Mouse (Mus musculus) right cerebral cortex, postnatal 36 days (tissue): ENCODE data around the gene Mob3b.

Source experiments
- DNase-seq, 2 experiments: peaks; one replicate each; pipeline ENCODE4 v3.0.0; 2022; ENCODE audit warnings: low spot score in 2 of 2, mixed read lengths in 1 of 2

Mob3b gene

DNA sequence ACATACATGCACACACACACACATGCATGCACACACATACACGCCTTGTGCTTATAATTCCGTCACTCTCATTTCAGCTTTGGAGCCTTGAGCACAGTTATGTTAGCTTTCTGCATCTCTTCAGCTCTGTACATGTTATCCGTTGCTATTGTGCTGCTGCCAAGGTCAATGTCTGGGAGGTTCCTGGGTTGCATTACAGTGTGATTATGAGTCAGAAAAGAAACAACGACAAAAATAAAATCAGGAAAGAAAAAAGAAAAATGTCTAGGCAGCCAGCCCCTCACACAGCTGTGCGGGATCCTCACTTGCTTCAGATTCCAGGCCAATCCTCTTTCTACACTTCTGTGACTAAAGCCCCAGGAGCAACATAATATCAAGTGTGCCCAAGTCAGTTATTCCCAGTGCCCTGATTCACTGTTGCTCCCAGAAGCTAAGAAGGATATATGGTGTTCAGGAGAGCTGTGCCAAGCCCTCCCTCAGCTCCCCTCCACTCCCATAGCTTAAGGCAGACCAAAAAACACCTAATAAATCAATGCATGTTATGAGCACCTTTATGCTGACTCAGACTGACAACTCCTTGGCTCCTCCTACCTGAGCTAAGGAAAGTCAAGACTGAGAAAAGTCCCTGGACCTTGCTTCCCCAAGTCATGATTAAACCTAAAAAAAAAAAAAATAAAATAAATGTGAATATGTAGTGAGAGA, 152.1 kb downstream of the Mob3b start:
- DNase-seq: no peak

DNA sequence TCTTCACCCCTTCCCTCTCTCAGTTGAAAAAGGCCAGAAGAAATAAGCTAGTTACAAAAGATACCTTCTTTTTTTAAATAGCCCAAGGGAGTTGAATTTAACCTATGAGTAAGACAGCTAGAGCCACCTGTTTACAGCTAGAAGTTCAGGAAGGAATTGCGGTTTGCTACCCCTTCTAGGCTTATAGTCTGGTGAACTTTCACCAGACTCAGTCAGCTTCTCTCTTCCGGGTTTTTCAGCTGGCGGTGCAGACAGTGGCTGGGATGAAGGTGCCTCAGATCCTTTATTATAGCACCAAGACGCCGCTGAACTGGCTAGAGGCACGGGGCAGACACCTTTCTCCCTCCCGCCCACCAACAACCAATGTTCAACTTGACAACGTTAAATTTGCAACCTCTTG, 152.8 kb downstream of the Mob3b start:
- DNase-seq: no peak

GRCm38 (mm10) chr4:35003550-35004326, 153.5 kb downstream of the Mob3b start:
- no peak for DNase-seq

- DNase-seq: no peak
Measured at GRCm38 (mm10) chr4:34996616-34997015, 160.7 kb downstream of the Mob3b start.

DNA sequence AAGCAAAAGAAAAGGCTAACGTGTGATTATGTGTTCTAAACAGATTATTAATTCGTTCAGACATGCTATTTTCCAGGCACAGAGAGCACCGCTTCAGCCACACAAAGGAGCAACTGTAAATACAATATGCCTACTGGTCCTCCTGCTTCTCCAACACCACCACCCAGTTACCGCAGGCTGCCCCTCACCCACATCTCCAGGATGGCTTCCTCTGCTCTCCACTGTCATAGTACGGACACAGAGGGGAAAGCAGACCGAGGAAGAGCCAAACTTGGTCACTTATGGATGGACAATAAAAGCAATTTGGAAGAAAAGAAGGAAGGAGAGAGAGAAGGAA, 163.7 kb downstream of the Mob3b start:
- no peak for DNase-seq

DNA sequence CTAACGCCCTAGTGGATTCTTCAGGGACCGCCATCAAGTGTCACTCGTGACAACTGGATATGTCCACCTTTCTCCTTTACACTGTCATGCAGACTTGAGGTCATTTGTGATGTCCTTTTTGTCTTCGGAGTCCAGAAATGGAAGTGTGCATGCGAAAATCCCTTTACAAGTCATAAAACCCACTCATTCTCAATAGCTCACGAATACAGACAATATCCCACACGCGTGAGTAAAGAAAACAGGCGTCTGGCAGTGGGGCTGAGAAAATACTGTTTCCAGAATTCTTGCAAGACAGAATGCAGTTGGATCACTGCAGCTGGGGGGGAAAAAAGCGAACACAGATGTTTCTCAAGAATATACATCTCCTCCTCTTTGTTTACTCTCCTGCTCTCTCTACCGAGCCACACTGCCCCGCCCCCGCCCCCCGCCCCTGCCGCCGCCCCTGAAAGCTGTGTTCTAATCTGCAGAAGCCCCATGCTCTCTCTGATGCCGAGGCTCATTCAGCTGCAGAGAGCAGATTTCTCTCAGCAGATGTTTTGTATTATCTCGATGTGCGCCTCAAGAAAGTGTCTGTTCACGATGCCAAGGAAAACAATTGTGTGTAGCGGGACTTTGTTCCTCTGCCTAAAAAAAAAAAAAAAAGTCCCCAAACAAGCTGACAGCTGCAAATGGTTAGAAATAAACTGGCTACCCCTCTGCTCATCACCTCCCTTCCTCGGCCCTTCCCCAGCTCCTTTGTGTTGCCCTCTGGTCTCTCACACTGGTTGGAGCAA, 164.2 kb downstream of the Mob3b start:
- no peak for DNase-seq

DNA sequence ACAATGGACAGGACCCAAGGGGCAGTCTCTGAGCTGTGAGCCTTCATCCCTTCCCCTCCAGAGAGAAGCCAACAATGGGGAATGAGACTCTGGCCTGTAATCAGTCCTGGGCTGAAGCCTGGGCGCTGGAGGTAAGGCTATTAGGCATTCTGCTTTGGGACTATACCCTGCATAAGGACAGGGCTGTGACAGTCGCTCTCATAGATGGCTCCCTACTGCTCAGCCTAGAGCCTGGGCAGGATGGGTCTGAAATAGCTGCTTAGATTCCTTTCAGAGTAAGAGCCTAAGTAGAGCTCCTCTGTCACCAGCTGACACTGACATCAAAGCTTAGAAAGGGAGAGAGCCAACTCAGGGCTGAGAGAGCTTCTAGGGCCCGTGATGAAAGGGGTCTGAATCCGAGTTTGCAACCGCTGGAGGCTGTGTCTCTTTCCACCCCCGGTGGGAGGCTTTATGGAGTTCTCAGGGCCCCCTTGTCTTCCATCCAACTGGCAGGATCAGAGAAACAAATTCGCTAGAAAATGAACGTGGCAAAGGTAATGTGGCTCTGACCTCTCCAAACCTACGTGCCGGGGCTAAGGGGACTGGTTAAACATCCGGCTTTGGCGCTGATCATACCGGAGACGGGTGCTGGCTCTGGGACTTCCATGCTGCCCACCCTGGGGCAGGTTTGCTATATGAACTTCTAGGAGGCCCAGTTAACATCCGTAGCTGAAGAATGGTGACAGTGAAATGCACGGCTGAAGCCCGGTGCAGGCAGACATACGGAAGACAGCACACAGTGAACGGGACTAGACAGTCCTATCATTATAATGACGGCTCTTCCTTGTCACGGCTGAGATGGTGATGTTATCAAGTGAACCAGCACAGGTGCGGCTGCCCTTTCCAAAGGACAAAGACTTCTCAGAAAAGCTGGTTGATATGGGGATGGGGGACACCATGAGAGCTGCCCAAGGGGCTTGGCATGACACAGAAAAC, 165.1 kb downstream of the Mob3b start:
- DNase-seq: no peak

- DNase-seq: no peak
Measured at GRCm38 (mm10) chr4:34991116-34991515, 166.2 kb downstream of the Mob3b start.

- no peak for DNase-seq
Measured at GRCm38 (mm10) chr4:34990659-34991058, 166.6 kb downstream of the Mob3b start.

DNA sequence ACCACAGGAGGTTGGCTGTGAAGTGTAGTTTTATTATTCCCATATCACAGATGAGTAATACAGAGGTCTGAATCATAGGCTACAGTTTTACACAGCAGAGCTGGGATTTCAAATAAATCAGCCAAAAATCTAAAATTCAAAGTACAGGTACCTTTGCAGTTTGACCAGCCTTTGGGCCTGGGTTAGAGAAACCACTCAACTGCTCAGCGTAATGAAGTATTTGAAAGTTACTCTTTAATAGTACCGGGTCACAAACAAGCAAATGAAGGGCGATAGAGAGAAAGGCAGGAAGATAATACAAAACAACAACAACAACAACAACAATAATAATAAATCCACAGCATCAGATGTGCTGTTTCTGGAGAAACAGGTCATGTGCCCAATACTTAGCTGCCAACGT, 169.7 kb downstream of the Mob3b start:
- DNase-seq: no peak

DNA sequence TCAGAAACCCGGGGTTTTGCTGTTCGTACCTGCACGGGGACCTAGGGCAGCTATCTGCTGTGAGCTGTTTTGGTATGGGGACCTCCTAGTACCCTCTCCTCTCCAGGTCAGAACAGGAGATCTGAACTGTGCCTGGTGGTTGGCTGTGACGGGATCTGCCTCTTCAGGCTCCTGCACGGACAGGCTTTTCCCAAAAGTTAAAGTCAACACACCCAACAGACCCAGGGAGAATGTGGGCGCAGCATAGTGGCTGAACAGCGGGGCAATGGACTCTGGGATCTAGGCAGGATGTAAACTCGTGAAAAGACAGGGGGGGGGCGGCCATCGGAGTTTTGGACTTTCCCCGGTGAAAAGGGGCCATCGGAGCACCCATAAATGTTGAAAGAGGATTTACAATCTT, 170.2 kb downstream of the Mob3b start:
- no peak for DNase-seq

- DNase-seq: no peak
Measured at GRCm38 (mm10) chr4:34986647-34987046, 170.6 kb downstream of the Mob3b start.

DNA sequence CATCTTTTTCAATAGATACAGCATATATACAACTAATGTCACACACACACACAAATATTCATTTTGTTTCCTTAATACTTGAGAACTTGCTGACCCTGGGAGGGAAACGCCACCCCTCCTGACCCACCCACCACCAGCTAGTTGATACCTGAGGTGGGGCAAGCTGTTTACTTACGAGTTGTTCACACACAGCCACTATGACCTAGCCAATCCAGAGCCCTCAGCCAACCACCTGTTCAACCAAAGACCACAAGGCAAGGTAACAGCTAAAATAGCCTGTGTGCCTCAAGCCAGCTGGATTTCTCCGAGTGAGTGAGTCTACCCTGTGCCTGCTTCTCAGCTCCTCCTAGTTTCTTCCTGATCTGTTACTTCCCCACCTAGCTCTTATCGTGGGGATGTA, 172.9 kb downstream of the Mob3b start:
- no peak for DNase-seq

DNA sequence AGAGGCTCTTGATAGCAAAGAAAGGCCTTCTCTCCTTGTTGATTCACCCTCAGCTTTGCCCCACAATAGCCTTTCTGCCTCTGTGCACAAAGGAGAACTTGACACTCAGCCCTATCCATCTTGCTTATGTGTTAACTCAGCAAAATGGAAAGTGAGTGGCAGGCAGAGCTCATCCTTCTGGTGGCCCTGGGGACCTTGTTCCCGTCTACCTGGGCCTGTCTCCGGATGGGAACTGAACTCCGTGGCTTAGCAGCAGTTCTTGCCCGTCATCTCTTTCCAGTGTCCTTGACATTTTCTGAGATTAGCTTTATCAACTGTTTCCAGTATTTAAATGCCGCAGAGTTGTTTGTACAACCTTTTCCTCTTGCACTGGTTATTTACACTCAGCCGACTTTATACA, 173.8 kb downstream of the Mob3b start:
- no peak for DNase-seq

DNA sequence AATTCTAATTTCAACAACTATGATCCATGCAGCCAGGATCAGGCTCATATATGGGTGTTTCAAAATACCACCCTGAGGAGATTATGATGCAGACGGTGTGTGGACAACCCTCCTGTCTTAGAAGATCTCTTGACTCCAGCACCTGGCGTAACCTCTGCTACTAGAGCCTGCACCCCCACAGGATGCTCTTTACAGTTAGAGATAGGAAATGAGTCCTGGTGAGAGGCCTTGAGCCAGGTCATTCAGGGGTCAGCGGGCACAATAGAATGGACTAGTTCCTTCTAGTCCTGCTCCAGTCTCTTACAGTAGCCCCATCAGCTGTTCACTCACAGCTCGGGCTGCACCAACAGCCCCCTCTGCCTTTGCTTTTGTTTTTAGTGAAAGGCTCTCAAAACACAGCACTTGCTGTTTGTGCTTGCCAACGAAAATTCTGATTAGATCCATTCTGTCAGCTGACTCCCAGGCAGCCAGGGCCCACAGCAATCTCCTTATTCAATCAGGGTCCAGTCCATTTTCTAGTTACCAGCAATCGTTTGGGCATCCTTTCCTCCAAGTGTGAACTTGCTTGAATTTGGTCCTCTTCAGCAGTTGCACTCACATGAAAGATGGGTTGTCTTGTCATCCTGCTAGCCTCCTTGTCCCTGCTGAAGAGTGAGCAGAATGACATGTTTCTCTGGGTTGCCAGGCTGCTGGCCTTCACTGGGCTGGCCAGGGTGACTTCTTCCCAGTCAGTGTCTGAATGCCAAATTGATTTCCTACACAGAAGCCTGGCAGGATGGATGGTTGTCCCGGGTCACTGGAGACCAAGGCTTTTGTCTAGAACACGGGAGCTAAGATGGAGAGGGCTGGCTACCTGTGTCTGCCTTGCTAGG, 175.7 kb downstream of the Mob3b start:
- no peak for DNase-seq

DNA sequence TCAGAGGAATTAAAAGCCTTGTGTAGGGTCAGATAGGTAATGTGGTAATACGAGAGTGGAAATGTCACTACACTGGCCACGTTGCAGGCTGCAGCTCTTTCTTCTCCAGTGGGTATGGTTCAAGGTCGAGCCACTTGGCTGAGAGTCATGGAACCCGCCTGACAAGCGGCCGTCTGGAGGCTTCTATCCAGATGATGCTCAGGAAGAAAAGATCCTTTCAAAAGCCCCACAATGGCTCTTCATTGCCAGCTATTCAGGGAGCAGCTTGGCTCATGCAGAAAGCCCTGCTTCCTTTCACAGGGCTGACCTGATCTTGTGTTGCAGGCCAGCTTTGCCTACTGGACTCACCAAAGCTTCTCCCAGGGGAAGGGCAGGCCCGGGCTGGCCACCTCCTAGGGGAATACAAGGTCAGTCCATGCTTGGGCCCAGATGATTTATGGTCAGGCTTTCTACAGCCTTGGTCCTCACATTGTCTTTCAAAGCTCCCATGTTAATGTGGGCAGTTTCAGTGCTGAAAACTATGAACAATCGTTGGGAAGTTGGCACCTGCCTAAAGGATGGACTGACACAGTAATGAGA, 176.7 kb downstream of the Mob3b start:
- DNase-seq: no peak

DNA sequence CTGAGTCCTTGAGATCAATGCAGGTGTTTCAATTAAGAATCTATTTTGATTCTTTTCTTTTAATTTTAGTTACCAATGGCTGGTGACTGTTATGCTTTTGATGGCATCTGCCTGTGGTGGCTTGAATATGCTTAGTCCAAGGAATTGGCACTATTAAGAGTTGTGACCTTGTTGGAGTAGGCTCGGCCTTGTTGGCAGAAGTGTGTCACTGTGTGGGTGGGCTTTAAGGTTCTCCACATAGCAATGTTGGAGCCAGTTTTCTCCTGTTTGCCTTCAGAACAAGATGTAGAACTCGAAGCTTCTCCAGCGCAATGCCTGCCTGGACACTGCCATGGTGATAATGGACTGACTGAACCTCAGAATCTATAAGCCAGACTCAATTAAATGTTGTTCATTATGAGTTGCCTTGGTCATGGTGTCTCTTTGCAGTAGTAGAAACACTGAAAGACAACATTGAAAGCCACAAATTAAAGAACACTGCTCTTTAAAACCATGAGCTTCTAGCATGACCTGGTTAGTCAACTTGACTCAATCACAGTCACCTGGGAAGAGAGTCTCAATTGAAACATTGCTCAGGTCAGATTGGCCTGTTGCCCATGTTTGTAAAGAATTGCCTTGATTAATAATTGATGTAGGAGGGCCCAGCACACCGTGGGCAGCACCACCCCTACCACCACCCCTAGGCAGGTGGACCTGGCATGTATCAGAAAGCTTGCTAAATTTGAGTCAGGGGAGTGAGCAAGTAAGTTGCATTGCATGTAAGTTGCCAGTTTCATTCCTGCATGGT, 180.2 kb downstream of the Mob3b start:
- DNase-seq: no peak

GRCm38 (mm10) chr4:34976331-34976778, 180.9 kb downstream of the Mob3b start:
- DNase-seq: peak in 1 of 2 experiments; percentile 35

DNA sequence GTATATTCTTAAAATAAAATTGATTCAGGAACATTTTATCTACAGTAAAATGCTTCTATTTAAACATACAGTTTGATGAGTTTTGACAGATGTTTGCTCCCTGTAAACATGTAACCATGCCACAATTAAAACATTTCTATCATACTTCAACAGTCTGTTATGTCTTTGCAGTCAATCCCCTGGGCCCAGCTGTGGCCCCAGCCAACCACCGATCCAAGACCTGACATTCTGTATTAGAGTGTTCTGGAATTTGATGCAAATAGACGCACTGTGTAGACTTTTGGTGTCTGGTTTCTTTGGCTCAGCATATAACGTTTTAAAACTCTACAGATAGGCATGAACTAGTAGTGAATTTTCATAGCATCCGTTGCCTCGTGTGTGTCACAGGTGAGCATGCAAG, 182.5 kb downstream of the Mob3b start:
- no peak for DNase-seq
